Mouse (Mus musculus) neural tube, embryonic 15.5 days (tissue): ENCODE measurements at regions not wholly inside any gene's neighbourhood (a gene's known extent, or its start where the extent isn't known, plus 50 kb on each side); places are given as distances from the start of the nearest gene placed in this dataset.

Experiments used
- ATAC-seq: fragments of 200-750 bp; cut with Nextera tagmentation; 2 replicates; pipeline ENCODE4 v1.8.0; 2017; ENCODE audit warnings: mild to moderate bottlenecking, moderate TSS enrichment, moderate library complexity; ENCODE audit not compliant: low FRiP score
- H3K27ac ChIP-seq: fragments of 300-500 bp; sonication (generic); replicated peaks from 2 replicates; pipeline ENCODE4 v1.5.1; 2015; ENCODE audit warnings: mild to moderate bottlenecking, inconsistent platforms
- H3K27me3 ChIP-seq: fragments of 300-500 bp; sonication (generic); replicated peaks from 2 replicates; pipeline ENCODE4 v1.6.1; 2015; ENCODE audit warnings: inconsistent platforms
- H3K36me3 ChIP-seq: fragments of 300-500 bp; sonication (generic); 2 replicates; pipeline ENCODE4 v1.6.1; 2015; ENCODE audit warnings: inconsistent platforms
- H3K4me1 ChIP-seq: fragments of 300-500 bp; sonication (generic); 2 replicates; pipeline ENCODE4 v1.6.1; 2015; ENCODE audit warnings: inconsistent platforms
- H3K4me2 ChIP-seq: fragments of 300-500 bp; sonication (generic); 2 replicates; pipeline ENCODE4 v1.6.1; 2015; ENCODE audit warnings: inconsistent platforms, mild to moderate bottlenecking, moderate library complexity
- H3K4me3 ChIP-seq: fragments of 300-500 bp; sonication (generic); replicated peaks from 2 replicates; pipeline ENCODE4 v1.5.1; 2015; ENCODE audit warnings: mild to moderate bottlenecking, inconsistent platforms
- H3K9ac ChIP-seq: fragments of 300-500 bp; sonication (generic); replicated peaks from 2 replicates; pipeline ENCODE4 v1.6.1; 2015; ENCODE audit warnings: mild to moderate bottlenecking, inconsistent platforms
- H3K9me3 ChIP-seq: fragments of 300-500 bp; sonication (generic); replicated peaks from 2 replicates; pipeline ENCODE4 v1.6.1; 2016; ENCODE audit warnings: inconsistent platforms
- WGBS: fragments of 180-500 bp; shearing (Covaris S2); methylation state at CpG from one replicate; pipeline ENCODE4 v1.1.7; 2015; ENCODE audit warnings: mixed read lengths; 5-methylcytosine and 5-hydroxymethylcytosine counted together

DNA sequence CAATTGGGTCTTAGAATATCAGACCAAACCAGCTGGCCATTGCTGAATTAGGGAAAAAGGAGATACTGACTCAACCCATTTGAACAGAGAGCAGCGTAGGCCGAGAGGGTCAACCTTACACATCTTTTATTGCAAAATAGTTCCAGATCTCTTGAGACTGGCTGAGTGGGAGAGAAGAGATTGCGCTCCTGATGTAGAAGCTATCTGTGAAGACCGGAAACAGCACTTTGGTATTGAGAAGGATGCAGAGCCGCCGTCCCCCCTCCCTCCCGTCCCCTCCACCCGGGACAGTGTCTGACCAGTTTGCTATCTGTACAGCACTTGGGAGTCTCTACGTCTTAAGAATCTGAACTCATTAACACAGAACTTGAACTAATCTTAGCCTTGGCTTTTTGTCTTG lies 135.6 kb downstream of the Zfp365 start:
- H3K9ac ChIP-seq, result no peak overlapping the region
- no peak overlapping the region for H3K4me2 ChIP-seq
- H3K4me3 ChIP-seq, result no peak overlapping the region
- WGBS, result 96% methylated on average over 9 of the region's 9 CpGs
- H3K4me1 ChIP-seq, result no peaks in the 10 kb centered on the region
- no peaks in the 10 kb centered on the region for H3K36me3 ChIP-seq
- no peak overlapping the region for H3K27ac ChIP-seq
- no peak for ATAC-seq
- H3K9me3 ChIP-seq, result no peaks in the 10 kb centered on the region
- no peaks in the 10 kb centered on the region for H3K27me3 ChIP-seq

DNA sequence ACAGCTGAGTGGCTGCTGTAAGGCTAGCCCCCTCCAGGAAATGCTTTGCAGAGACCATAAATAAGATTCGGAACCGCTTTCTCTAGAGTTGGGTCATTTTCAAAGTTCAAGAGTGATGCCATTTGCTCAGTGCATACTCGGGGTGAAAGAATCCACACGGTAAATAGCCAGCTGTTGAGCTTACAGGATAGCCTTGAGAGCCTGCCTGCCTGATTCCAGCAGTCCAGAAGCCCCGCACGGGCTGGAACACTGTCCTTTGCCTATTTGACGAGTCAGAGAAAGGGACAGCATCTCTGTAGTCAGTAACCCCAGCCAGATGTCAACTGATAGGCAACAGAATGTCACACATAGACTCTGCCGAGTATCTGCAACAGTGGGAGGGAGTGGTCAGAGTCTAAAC lies 140.7 kb downstream of the Zfp365 start:
- Histone ChIP-seq H3K9me3 (no peaks in the 10 kb centered on the region), H3K27me3 (no peaks in the 10 kb centered on the region), H3K4me1 (no peaks in the 10 kb centered on the region), H3K9ac (no peak overlapping the region), H3K4me3 (no peak overlapping the region), H3K4me2 (no peak overlapping the region), H3K36me3 (no peaks in the 10 kb centered on the region), H3K27ac (no peak overlapping the region)
- WGBS, result 86% methylated on average over 8 of the region's 8 CpGs
- no peak for ATAC-seq

GRCm38 (mm10) chr10:67766099-67766498 lies 146.4 kb downstream of the Zfp365 start:
- WGBS, result 40% methylated on average over 13 of the region's 13 CpGs
- Histone ChIP-seq H3K4me1 (no peaks in the 10 kb centered on the region), H3K36me3 (no peaks in the 10 kb centered on the region), H3K9me3 (no peaks in the 10 kb centered on the region), H3K4me2 (no peak overlapping the region), H3K27me3 (no peaks in the 10 kb centered on the region), H3K27ac (no peak overlapping the region), H3K4me3 (no peak overlapping the region), H3K9ac (no peak overlapping the region)
- ATAC-seq, result no peak

DNA sequence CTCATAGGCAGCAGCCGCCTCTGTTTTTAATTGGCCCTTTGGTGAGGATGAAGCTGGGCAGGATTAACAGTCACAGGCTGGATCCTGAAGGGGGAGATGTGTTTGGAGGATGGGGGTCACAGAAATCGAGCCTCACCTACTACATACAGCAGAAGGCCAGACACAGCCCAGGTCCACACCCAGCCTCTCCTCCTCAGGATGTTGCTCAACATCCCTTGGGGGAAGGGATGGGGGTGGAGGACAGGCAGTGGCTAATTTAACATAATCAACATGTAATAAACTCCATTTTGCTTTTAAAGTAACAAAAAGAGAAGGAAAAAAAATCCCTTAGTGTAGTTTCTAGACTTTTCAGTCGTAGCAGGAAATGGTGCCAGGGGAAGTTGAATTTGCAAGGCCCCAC lies 152.0 kb downstream of the Zfp365 start:
- Histone ChIP-seq H3K9me3 (no peaks in the 10 kb centered on the region), H3K27ac (no peak overlapping the region), H3K27me3 (no peaks in the 10 kb centered on the region), H3K4me3 (no peak overlapping the region), H3K4me2 (no peak overlapping the region), H3K4me1 (0 out of 2 replicates have a peak, but pooled peaks cover 4% of the 10 kb centered on the region), H3K9ac (no peak overlapping the region), H3K36me3 (no peaks in the 10 kb centered on the region)
- 67% methylated on average over 3 of the region's 3 CpGs for WGBS
- ATAC-seq, result no peak

- Histone ChIP-seq H3K9me3 (no peaks in the 10 kb centered on the region), H3K4me1 (no peaks in the 10 kb centered on the region), H3K9ac (no peak overlapping the region), H3K4me3 (no peak overlapping the region), H3K27me3 (no peaks in the 10 kb centered on the region), H3K27ac (no peak overlapping the region), H3K4me2 (no peak overlapping the region), H3K36me3 (no peaks in the 10 kb centered on the region)
- ATAC-seq, result no peak
- 85% methylated on average over 4 of the region's 4 CpGs for WGBS
Measured at GRCm38 (mm10) chr10:67748121-67748520, 164.3 kb downstream of the Zfp365 start.

GRCm38 (mm10) chr10:67747461-67747860 lies 165.0 kb downstream of the Zfp365 start:
- no peak overlapping the region for H3K27ac ChIP-seq
- no peaks in the 10 kb centered on the region for H3K27me3 ChIP-seq
- H3K4me3 ChIP-seq, result no peak overlapping the region
- no peaks in the 10 kb centered on the region for H3K4me1 ChIP-seq
- no peak overlapping the region for H3K4me2 ChIP-seq
- no peaks in the 10 kb centered on the region for H3K36me3 ChIP-seq
- ATAC-seq, result no peak
- WGBS, result 83% methylated on average over 3 of the region's 3 CpGs
- no peaks in the 10 kb centered on the region for H3K9me3 ChIP-seq
- H3K9ac ChIP-seq, result no peak overlapping the region

DNA sequence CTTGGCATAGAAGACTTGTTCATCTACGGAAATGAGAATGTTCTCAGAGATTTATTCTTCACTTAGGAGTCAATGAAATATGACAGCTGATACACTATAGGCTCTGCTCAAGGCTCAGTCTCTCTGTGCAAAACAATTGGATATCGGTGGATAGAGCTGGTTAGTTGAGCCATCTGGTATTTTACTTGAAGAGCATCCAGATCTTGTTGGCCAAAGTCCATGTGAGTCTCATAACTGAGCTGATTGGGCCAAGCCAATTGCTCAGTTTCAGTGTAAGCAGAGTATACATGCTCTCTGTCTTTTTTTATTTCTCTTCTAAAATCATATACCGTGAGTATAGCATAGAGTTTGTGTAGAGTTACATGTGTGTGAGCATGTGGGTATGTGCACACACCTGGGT lies 166.3 kb downstream of the Zfp365 start:
- Histone ChIP-seq H3K36me3 (no peaks in the 10 kb centered on the region), H3K4me3 (no peak overlapping the region), H3K9me3 (no peaks in the 10 kb centered on the region), H3K4me1 (no peaks in the 10 kb centered on the region), H3K4me2 (no peak overlapping the region), H3K27ac (no peak overlapping the region), H3K9ac (no peak overlapping the region), H3K27me3 (no peaks in the 10 kb centered on the region)
- WGBS, result 81% methylated on average over 3 of the region's 3 CpGs
- ATAC-seq, result no peak

DNA sequence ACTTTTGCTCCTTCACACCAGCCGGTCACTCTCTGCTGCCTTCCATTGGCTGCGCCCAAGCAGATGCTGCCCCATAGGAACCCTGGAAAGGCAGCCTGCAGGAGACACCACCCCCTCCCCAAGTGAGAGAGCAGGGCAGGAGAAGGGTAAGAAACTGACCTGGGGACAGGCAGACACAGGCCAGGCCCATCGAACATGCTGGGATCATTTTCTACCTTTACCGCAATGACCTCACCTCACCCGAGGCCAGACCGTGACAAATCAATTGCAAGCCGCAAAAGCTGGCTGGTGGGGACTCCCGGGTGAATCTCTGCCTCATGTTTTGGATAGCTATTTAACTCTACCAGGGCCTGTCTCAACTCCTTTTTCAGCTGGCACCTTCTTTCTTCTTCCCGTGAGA lies 168.9 kb downstream of the Zfp365 start:
- Histone ChIP-seq H3K4me3 (no peak overlapping the region), H3K36me3 (no peaks in the 10 kb centered on the region), H3K4me1 (no peaks in the 10 kb centered on the region), H3K9me3 (no peaks in the 10 kb centered on the region), H3K27ac (no peak overlapping the region), H3K9ac (no peak overlapping the region), H3K4me2 (no peak overlapping the region), H3K27me3 (no peaks in the 10 kb centered on the region)
- WGBS, result 45% methylated on average over 9 of the region's 9 CpGs
- no peak for ATAC-seq

DNA sequence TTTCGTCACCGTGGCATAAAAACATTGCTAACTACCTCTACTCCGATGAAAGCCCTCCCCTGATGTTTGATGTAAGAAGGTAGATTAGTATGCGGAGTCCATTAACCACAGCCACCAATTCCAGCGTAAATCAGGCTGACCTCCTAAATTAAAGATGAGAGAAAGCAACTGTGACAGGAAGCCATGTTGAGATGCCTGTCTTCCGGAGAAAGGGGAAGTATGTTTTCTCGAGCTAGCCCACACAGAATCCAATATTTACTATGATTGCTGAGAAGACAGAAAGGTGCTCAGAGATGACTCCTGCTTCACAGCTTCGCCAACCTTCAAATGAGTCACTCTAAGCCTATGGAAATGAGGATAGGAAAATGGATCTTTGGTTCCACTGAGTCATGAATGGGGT lies 169.6 kb downstream of the Zfp365 start:
- Histone ChIP-seq H3K27me3 (no peaks in the 10 kb centered on the region), H3K9ac (no peak overlapping the region), H3K4me3 (no peak overlapping the region), H3K4me1 (no peaks in the 10 kb centered on the region), H3K4me2 (no peak overlapping the region), H3K36me3 (no peaks in the 10 kb centered on the region), H3K9me3 (no peaks in the 10 kb centered on the region), H3K27ac (no peak overlapping the region)
- WGBS, result 44% methylated on average over 8 of the region's 8 CpGs
- no peak for ATAC-seq

DNA sequence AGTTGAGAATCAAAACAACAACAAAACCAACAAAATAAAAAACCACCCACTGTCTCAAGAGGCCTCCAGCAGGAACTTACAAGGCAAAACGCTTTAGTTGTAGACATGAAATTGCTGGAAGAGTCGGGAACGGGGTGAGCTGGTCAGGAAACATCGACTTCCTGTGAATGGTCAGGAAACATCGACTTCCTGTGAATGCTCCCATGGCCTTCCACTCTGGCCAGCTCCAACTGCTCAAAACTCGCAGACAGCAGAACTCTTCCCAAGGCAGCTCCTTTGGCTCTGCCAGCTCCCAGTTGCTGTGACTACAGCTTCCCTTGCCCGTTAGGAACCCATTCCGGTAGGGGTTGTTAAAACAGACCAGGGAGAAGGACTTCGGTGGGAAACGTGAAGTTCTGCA lies 170.2 kb downstream of the Zfp365 start:
- no peak overlapping the region for H3K27ac ChIP-seq
- H3K9ac ChIP-seq, result no peak overlapping the region
- 65% methylated on average over 10 of the region's 10 CpGs for WGBS
- H3K4me1 ChIP-seq, result no peaks in the 10 kb centered on the region
- H3K27me3 ChIP-seq, result no peaks in the 10 kb centered on the region
- no peak overlapping the region for H3K4me2 ChIP-seq
- H3K36me3 ChIP-seq, result no peaks in the 10 kb centered on the region
- H3K4me3 ChIP-seq, result no peak overlapping the region
- H3K9me3 ChIP-seq, result no peaks in the 10 kb centered on the region
- no peak for ATAC-seq

DNA sequence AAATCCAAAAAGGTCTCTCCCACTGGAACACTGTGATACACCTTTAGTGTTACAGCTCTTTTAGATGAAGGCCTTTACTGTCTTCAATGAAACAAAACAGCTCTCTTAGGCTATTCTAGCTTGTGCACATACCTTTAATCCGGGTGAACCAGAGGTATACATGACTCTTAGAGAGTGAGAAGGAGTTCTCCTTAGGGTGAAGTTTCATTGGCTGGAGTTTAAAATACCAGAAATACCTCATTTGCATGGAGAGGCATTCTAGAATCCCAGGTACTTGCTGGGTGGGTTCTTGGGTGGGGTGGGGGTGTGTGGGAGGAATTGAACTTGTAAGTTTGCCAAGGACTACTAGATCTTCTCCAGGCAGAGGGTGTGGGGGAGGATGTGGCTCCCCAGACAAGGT lies 173.3 kb downstream of the Zfp365 start:
- Histone ChIP-seq H3K27ac (no peak overlapping the region), H3K27me3 (no peaks in the 10 kb centered on the region), H3K9ac (no peak overlapping the region), H3K36me3 (no peaks in the 10 kb centered on the region), H3K4me2 (no peak overlapping the region), H3K4me1 (no peaks in the 10 kb centered on the region), H3K9me3 (no peaks in the 10 kb centered on the region), H3K4me3 (no peak overlapping the region)
- no peak for ATAC-seq
- WGBS, result 65% methylated on average over 1 of the region's 1 CpGs

GRCm38 (mm10) chr10:67736636-67737035 lies 175.8 kb downstream of the Zfp365 start:
- Histone ChIP-seq H3K27me3 (no peaks in the 10 kb centered on the region), H3K27ac (no peak overlapping the region), H3K36me3 (no peaks in the 10 kb centered on the region), H3K4me1 (no peaks in the 10 kb centered on the region), H3K9ac (no peak overlapping the region), H3K9me3 (no peaks in the 10 kb centered on the region), H3K4me2 (no peak overlapping the region), H3K4me3 (no peak overlapping the region)
- no peak for ATAC-seq
- 91% methylated on average over 10 of the region's 10 CpGs for WGBS

DNA sequence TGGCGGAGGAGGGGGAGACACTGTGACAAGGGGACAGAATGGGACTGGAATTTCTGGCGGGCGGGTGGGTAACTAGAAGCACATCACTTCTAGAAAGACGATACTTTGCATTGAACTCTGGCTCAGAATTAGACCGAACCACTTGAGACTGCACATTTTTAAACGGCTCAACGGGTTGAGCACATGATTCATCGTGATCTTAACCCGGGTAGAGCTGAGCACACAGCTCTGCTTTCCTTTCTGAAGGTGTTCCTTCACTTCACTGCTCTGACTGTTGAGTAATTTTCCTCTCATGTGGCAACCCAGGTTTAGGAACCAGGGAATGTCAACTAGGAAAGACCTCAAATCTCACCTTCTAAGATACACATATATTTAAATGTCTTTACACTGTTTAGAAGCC lies 180.9 kb downstream of the Zfp365 start:
- Histone ChIP-seq H3K4me2 (no peak overlapping the region), H3K4me1 (no peaks in the 10 kb centered on the region), H3K9me3 (no peaks in the 10 kb centered on the region), H3K36me3 (no peaks in the 10 kb centered on the region), H3K4me3 (no peak overlapping the region), H3K27me3 (no peaks in the 10 kb centered on the region; the same call in 1 of the 2 replicates), H3K9ac (no peak overlapping the region), H3K27ac (no peak overlapping the region)
- no peak for ATAC-seq
- 82% methylated on average over 9 of the region's 9 CpGs for WGBS
